16 mouse cellular contexts compared by ENCODE assay signal in the genomic region with DNA sequence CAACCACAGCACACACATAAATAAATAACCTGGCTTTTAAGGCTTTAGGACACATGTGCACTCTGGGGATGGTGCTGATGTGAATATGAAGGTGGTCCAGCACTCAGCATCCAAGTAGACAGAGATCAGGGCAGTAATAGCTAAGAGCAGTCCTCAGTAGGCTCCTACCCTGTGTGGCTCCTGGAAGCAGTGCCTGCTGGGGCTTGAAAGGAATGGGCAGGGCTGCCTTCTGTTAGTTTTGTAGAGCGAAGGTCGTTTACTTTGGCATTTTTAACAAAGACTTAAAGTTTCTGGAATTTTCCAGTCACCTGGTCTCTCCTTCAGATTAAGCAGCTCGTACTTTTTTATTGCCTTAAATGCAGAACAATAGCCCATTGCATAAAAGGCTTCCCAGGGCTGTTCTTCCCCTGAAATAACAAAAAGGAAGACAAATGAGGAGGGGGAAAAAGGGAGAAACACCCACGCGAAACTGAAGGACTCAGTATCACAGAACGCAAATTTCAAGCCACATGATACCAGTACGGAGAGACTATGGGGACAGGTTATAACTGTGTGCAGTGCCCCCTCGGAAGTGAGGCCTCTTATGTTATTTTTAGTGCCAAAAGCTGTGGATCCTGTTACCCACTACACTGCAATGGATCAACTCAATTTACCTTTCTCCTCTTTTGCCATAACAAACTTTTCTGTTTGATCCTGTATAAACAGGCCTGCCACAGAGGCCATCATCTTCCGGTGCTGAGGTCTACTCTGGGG. TPM values are rescaled to one million over a fixed set of nuclear protein-coding genes. Genes with fewer than 3 reads are reported as not detected.
DNase-seq lines count a peak whose midpoint lies in the region; ATAC-seq and TF ChIP-seq lines count a peak whose summit lies in the region.
"Had no signal": no experiment of that assay in that cellular context is flagged by ENCODE, and none has a peak within 500 bp of the region (broad histone marks: within the 10 kb centered on the region; RNA-seq: fewer than 3 reads in every experiment).

No protein-coding gene starts in this region.

- H3K27ac ChIP-seq in cortical plate, adult 2 months (ENCODE audit: insufficient read depth, low read length): 0 out of 2 replicates have a peak overlapping the region, but pooled peaks have one; percentile 13
- no peak overlapping the region for H3K27ac ChIP-seq in kidney, postnatal 0 days
- H3K27ac ChIP-seq: forebrain, embryonic 10.5 days; heart, embryonic 15.5 days; hindbrain, embryonic 14.5 days; limb, embryonic 15.5 days; macrophage; midbrain, embryonic 15.5 days had no signal

- TF ChIP-seq POLR2A in cortical plate, adult 2 months (IDR thresholded peaks at IDR 0.05; ENCODE audit: extremely low read depth, insufficient read depth, low read length): no peak

- ATAC-seq in kidney, postnatal 0 days (replicated peaks; ENCODE audit: low FRiP score, low read depth): no peak; the same call in 1 of the 2 replicates
- ATAC-seq: midbrain, embryonic 15.5 days had no signal

- no peaks in the 10 kb centered on the region for H3K36me3 ChIP-seq in kidney, postnatal 0 days (ENCODE audit: insufficient read depth, low read length)
- H3K36me3 ChIP-seq: forebrain, embryonic 10.5 days; heart, embryonic 15.5 days; limb, embryonic 15.5 days; midbrain, embryonic 15.5 days had no signal

- H3K9me3 ChIP-seq in kidney, postnatal 0 days (replicated peaks; ENCODE audit: low read length): no peaks in the 10 kb centered on the region
- H3K9me3 ChIP-seq: forebrain, embryonic 10.5 days; heart, embryonic 15.5 days; limb, embryonic 15.5 days; midbrain, embryonic 15.5 days had no signal

- no peak overlapping the region for H3K4me2 ChIP-seq in kidney, postnatal 0 days (ENCODE audit: low read length)
- H3K4me2 ChIP-seq: heart, embryonic 15.5 days; hindbrain, embryonic 14.5 days; limb, embryonic 15.5 days; midbrain, embryonic 15.5 days had no signal

- no peaks in the 10 kb centered on the region for H3K27me3 ChIP-seq in kidney, postnatal 0 days (ENCODE audit: insufficient read depth, low read length)
- H3K27me3 ChIP-seq: heart, embryonic 15.5 days; limb, embryonic 15.5 days; midbrain, embryonic 15.5 days had no signal

- WGBS in kidney, postnatal 0 days: 25% methylated on average over 9 of the region's 9 CpGs

- peak; percentile 45 for DNase-seq in R1 (ENCODE audit: low read depth, low spot score)
- peak; percentile 58 for DNase-seq in kidney, postnatal 0 days (ENCODE audit: low spot score)
- peak; percentile 10 to 50 for DNase-seq in lung, postnatal 4 days
- DNase-seq in embryo, embryonic 9.5 days (ENCODE audit: extremely low spot score): no peak
- DNase-seq in heart, postnatal 36 days: no peak
- no peak for DNase-seq in cerebellum, adult 9-10 months
- DNase-seq: cerebellum, adult 11-12 months; embryo, embryonic 11 days; heart, adult 11 months had no signal

- no peak for TF ChIP-seq CTCF in cortical plate, adult 2 months (IDR thresholded peaks at IDR 0.05; ENCODE audit: extremely low read depth, insufficient read depth, low read length)
- TF ChIP-seq CTCF in kidney, postnatal 0 days (IDR thresholded peaks at IDR 0.05; ENCODE audit: low read depth): no peak

- H3K9ac ChIP-seq in kidney, postnatal 0 days (ENCODE audit: low read depth, low read length): no peak overlapping the region
- H3K9ac ChIP-seq: heart, embryonic 15.5 days; hindbrain, embryonic 14.5 days; limb, embryonic 15.5 days; midbrain, embryonic 15.5 days had no signal

- H3K4me1 ChIP-seq in cortical plate, adult 2 months (ENCODE audit: control insufficient read depth, insufficient read depth, low read length): peaks cover 3% of the 10 kb centered on the region; the same call in 1 of the 2 replicates
- H3K4me1 ChIP-seq in kidney, postnatal 0 days (replicated peaks; ENCODE audit: insufficient read depth, low read length): no peaks in the 10 kb centered on the region
- H3K4me1 ChIP-seq: midbrain, embryonic 15.5 days had no signal

- intact Hi-C loops in heart, postnatal 36 days (cut with DNase I): no loop called here

- no peak overlapping the region for H3K4me3 ChIP-seq in cortical plate, adult 2 months (ENCODE audit: insufficient read depth, low read length)
- no peak overlapping the region for H3K4me3 ChIP-seq in kidney, postnatal 0 days (replicated peaks; ENCODE audit: low read depth, low read length)
- H3K4me3 ChIP-seq: forebrain, embryonic 10.5 days; heart, embryonic 15.5 days; limb, embryonic 15.5 days; midbrain, embryonic 15.5 days had no signal

RNA-seq across cellular contexts. Expression of gene Npas2, which starts 44.1 kb away (rescaled TPM):
- polyA plus RNA-seq in cortical plate, adult 2 months (2012; rRNA removed): 21.9 and 22.9 TPM in 2 replicates
- polyA plus RNA-seq in kidney, postnatal 0 days (2015; fragmentation: Nextera tagmentation; extraction: Ambion mirVana): 1.1 and 1.4 TPM in 2 replicates
- 1 to 10 TPM; 2.7 to 4.6 TPM for total RNA-seq in heart, postnatal 36 days (2021)
- polyA plus RNA-seq: forebrain, embryonic 10.5 days had no signal

Comparison
In these comparisons a context has a peak if more than half of its experiments do, and no peak if none do; other contexts are left out.
1. DNase-seq: peak in R1 (single experiment), kidney, postnatal 0 days (single experiment) and lung, postnatal 4 days (2 of 2); none in embryo, embryonic 9.5 days (single experiment), heart, postnatal 36 days (0 of 2) and cerebellum, adult 9-10 months (single experiment).